Mouse (Mus musculus) urinary bladder, adult 18-20 months (tissue): ENCODE results near the gene Rpl9.

ENCODE experiments used
- DNase-seq, 2 experiments: peaks; one replicate each; pipeline ENCODE4 v3.0.0; 2022; ENCODE audit warnings: low spot score in 2 of 2, mixed read lengths in 2 of 2

The Rpl9 gene

DNA sequence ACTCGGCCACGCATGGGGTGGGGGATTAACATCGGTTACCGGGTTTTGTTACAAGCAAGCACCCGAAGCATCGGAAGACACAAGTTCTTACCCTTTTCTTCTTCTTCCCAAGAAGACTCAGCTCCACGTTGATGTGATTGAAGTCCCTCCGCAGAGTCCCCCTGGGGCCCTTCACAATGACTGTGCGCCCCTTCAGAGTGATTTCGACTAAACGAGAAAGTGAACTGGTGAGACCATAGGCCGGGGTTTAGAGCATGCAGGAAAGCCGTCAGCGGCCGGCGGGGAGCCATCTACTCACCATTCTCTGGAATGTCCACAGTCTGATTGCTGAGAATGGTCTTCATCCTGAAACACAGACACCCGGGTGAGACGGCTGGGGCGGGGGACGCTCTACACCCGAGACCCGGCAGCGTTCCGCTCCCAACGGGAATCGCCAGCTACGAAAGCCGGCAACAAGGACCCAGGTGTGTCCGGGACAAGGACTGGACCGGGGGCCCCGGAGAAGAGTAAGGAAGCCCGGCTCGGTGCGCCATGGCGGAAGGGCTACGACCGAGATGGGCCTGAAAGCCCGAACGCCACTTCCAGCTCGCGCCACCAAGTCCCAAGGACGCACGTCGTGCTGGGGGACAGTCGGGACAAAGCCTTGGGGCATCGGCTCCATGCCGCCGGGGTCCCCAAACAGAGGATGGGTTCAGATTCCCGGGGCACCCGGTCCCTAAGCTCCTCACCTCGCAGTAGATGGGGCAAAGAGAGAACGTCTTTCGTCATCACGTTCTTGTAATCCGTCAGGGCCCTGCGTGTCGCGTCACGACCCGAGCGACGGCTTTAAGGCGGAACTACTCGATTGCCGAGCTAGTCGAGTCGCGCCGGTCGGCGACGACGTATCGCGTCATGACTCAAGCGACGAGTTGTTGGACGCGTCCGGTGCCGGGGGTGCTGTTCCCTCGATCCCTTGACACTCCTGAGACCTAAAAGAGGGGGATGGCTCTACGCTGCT, at the start of gene Rpl9, which contains the start of gene Lias:
Rpl9 (minus strand) TSS at position 797 of the 997 bp plus-strand sequence.
Lias (plus strand) TSS at position 850 of the 997 bp plus-strand sequence.
- peak; percentile 99 to 100 for DNase-seq

DNA sequence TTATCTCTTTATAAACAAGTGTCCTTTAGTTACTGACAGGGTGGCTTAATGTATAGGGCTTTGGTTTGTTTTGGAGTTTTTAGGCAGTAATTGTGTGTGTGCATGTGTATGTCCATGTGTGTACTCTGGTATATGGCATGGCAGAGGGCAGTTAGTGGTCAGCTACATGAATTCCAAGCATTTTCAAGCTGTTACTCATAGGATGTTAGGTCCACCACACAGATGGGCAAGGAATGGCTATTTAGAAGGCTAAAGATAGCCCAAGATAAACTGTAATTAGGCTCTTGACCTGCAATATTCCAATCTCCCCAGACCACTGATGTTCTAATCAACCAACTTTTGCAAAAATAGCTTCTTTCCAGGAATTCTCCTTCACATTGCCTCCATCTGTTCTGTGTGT, 46.8 kb upstream of the Rpl9 start:
- DNase-seq = no peak

- peak; percentile 94 to 100 for DNase-seq
These were observed 44.7 kb upstream of the Rpl9 start, which contains the start of gene Ugdh for GRCm38 (mm10) chr5:65435806-65436561. TSS of gene Ugdh (minus strand) at chr5:65435949.

DNA sequence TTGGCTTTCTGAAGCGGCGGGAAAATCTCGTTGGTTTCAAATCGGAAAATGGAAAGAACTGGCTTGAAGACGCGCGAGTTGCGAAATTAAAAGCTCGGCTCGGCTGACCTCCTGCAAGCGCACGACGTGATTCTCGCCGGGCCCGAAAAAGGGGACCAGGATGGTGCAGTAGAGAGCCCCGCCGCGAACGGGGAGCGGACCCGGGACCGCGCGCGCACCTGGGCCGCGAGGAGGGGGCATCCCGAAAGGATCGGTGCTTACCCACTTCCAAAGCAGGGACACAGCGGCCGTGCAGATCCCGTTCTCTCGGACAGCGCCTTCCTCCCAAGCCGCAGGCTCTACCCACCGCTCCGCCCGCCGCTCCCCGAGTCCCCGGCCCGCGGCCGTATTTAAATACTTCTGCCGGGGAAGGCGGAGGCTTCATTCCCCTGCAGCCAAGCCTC, 44.1 kb upstream of the Rpl9 start:
- DNase-seq = no peak

DNA sequence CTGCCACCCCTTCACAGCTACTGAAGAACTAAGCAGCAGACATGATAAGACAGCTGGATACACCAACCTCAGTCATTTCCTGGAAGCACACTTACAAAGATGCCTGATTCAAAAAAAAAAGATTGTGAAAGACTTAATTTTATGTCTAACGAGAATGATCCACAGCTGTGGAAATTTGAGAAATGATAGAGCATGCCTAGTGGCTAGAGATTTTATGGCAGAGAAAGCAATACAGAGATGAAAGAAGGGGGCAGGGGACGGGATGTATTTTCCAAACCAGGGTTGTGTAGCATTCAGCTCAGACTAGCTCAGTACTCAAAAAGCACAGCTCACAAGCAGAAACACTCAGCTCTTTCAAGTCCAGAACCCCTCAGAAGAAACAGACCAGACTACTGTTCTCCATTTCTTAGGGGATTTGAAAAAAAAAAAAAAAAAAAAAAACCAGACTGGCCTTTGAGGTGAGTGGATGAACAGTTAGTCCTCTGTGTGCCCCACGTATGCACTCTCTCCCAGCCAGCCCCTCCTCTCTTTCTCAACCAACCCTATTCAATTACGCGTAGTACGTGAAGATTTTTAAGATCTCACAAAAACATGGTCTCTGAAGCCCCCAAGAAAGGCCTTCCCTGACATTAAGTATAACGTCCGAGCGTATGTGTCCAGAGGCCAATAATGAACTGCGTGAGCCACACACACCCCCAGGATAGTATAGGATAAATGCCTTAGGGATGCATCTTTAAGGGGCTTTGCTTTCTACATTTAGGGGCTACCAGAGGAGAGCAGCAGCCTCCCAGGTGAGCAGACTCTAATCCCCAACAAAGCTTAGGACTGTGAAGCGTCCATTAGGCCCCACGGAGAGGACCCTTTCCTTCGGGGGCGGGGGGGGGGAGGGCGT, 43.5 kb upstream of the Rpl9 start:
- no peak for DNase-seq

GRCm38 (mm10) chr5:65429441-65429840, 38.2 kb upstream of the Rpl9 start:
- no peak for DNase-seq

DNA sequence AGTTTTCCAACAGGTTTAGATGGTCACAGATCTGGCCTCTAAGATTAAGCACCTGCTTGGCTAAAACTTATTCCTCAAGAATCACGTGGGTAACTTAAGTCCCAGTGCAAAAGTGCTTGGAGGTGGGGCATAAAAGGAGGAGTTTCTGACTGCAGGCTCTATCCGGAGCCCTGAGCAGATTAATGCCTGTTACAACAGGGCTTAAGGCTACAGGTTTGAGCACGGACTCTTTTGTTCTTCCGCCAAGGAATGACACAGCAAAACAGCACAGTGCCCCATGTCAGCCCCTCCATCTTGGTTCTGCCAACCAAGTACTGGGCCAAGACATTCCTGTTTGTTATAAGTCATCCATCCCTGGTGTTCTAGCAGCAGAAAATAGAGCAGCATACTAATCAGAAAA, 37.1 kb upstream of the Rpl9 start:
- DNase-seq = peak in 1 of 2 experiments; percentile 58

DNA sequence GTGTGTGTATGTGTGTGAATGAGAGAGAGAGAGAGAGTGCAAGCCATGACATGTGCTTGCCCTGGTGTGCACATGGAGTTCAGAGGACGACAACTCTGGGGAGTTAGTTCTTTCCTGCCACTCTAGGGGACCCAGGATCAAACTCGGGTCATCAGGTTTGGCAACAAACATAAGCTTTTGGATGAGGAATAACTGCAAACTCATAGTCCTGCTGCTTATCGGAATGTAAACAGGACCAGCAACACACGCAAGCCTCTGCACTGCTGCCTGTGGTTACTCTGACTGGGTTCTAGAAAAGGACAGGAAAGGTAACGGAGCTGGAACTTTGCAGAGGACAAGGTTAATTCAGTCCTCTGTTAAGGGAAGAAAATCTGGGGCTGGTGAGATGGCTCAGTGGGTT, 34.0 kb upstream of the Rpl9 start:
- DNase-seq = peak in 1 of 2 experiments; percentile 55

DNA sequence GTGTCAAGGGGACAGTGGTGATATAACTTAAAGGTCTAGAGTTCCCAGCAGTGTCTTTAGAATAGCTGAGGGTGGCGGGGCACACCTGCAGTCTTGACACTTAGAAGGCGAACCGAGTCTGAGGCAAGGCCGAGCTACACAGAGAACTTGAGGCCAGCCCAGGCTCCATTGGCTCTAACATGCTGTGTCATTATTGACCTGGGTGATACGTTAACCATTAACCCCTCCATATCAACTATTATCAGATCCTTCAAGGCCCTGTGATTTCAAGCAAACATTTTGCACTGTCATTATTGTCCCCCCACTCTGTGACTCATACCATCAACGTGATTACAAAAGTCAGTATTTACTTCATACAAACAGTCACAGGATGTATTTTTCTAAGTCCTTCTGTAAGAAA, 33.0 kb upstream of the Rpl9 start:
- DNase-seq = peak in 1 of 2 experiments; percentile 55

GRCm38 (mm10) chr5:65422803-65423202, 31.6 kb upstream of the Rpl9 start:
- DNase-seq = no peak

DNA sequence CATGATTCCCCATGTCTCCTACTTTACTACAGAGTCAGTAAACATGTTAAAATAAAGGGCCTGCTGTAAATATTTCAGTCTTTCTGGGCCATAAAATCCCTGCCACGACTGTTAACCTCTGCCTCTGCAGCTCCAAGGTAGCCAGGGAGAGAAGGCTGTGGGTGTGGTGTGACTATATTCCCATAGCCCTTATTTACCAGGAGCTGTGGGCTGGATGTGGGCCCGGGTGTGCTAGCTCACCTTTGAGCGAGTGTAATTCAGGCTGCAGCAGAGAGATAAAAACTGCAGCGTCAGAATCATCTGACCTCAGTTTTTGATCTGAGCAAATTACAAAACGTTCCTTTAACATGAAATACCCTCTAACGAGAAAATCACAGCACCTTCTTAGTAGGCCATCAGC, 29.6 kb upstream of the Rpl9 start:
- no peak for DNase-seq

- no peak for DNase-seq
These were observed 27.9 kb upstream of the Rpl9 start for GRCm38 (mm10) chr5:65419136-65419535.

DNA sequence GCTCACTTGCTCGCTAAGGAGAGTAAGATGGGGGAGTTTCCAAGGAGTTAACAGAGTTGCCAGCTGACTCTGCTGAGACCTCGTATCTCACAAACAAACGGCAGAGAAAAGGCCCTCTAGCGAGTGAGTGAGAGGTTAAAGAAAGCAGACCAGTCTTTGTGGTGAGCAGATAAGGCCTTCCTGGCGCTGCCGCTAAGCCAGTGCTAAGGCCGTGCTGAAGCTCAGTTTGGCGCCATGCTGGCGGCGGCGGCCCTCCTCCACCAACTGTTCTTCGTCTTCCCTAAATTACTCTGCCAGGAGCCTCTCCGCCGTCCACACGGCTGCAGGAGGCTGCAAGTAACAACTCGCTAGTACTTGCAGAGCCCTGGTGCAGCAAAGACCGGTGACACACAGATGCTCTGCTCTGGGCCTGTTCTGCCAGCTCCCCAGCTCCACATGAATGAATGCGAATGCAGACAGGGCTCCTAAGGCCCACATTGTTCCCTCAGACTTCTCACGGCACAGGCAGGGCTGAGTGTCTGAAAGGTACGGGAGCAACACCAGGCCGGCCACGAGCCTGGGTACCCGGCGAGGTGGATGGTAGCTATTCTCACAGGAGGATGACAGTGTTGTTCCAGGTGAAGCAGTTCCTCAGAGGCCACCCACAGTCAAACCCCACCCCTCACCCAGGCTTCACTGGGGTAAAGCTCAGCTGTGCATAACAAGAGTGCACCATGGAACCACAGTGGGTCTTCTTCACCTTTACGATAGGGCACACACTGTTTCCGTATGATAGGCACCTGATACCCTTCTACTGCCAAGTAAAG, 24.6 kb upstream of the Rpl9 start:
- peak; percentile 55 to 78 for DNase-seq

- DNase-seq = no peak
These were observed 16.7 kb upstream of the Rpl9 start for GRCm38 (mm10) chr5:65407989-65408388.

DNA sequence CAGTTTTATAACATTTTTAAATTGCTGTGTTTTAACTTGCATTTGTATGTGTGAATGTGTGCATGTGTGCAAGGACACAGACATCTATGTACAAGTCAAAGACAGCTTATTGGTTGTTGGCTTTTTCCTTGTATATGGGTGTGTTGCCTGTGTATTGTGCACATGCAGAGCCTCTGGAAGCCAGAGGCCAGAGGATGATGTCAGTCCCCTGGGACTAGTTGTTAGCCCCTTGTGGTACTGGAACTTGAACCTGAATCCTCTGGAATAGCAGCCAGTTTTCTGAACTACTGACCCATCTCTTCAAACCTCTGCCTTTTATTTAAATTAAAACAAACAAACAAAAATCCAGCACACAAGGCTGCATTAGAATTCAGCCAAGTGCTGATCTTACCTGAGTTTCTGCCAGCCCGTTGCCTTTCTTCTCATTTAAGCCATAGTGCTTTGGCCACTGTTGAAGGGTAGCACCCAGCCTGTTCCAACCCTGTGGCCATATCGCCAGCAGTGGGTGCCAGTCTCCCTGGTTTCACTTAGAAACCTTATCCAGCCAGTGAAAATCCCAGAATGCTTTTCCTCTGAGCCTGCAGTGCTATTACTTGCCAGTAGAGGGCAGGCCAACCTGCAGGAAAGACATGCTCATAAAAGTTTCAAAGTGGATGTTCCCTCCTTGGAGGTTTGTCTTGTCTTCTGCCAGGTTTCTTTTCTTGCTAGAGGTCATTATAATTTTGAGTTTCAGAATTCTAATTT, 10.2 kb upstream of the Rpl9 start:
- DNase-seq = peak; percentile 65 to 85

GRCm38 (mm10) chr5:65394425-65394824, 3.2 kb upstream of the Rpl9 start:
- no peak for DNase-seq

- DNase-seq = no peak
These were observed 509 bp upstream of the Rpl9 start for GRCm38 (mm10) chr5:65391753-65392152.

DNA sequence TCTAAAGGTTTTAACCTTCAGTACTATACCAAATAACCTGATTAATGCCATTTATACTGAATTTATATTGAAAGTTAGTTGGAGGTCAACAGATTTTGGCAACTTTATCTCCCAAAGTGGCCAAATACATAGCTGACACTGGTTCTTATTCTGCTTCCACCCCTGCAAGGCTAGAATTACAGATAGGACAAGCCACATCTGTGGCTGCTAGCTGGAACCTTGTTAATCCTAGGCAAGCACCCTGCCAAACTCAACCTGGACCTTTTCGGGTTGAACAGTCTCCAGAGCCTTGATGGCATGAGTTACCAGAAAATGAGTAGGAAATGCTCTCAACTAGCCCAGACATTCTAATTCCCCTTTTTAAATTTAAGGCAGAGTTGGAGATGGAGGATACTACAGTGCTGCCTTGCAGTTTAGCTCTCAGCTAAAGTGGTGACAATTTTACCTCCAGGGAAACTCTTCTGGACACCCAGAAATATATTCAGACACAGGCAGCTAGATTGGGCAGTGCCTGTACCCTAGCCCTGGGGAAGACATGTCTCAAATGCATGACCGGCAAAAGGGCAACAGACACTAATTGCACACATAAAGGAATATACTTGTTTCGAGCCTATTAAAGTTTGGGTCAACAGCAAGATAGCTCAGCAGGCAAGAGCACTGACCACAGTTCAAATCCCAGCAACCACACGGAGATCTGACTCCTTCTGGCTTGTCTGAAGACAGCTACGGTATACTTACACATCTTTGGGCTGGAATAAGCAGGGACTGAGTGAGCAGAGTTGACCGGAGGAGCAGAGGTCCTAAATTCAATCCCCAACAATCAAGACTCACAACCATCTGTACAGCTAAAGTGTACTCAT, 4.0 kb downstream of the Rpl9 start:
- DNase-seq = no peak

GRCm38 (mm10) chr5:65385704-65386103, 5.5 kb downstream of the Rpl9 start:
- DNase-seq = no peak
